Mouse (Mus musculus) ZHBTc4 (cell line): Measurements from ENCODE around the gene Dagla.
A peak's percentile ranks its signal among the peaks of the same experiment; 100 is the strongest.

Experiments
- DNase-seq: peaks from one replicate; pipeline ENCODE4 v3.0.0-alpha.2; 2011; ENCODE audit warnings: low read depth, low spot score

The Dagla gene

GRCm38 (mm10) chr19:10307941-10308340 is 3.3 kb upstream of the Dagla start:
- DNase-seq = no peak

DNA sequence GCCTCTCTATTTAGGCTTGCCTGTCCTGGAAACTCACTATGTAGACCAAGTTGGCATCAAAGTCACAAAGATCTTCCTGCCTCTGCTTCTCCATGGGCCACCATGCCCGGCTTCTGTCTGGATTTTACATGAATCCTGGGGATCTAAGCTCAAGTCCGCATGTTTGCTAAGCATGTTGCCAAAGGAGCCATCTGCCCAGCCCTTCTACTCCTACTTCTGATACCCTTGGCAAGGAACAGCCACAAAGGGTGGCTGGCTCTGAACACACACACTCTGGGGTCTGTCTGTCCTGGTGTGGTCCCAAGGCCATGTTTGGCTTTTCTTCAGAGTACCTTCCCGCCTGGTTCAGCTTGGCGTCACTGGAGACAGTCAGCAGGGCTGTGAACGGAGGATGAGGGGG is 2.7 kb upstream of the Dagla start:
- DNase-seq = no peak

DNA sequence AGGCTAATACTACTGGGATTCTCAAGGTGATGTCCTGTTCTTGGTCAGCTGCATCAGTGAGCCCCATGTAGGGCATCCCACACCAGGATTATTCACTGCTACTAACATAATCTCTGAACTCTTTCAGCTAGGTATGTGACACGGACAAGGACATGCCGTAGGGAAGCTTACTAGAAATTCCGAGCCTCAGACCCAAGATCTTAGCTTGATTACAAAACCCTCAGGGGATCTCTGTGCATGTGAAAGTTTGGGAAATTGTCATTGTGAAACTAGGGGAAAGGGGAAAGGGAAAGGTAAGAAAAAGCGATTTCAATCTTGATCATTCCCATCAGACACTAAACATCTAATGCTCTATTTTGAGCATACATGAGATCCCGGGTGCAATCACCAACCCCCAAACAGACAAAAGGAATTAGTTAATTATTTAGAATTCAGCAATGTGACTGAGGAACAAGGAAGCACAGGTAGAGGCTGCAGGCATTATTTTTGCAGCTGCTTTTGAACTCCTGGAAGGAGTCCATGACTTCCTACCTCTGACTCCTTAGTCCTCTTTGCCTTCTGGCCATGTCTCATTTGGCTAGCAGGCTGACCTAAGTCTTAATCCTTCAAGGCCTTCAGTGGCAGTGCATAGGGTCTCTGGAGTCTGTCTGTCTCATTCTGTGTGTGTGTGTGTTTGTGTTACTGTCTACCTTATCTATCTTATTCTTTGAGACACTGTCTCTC is 2.0 kb upstream of the Dagla start:
- DNase-seq = no peak

DNA sequence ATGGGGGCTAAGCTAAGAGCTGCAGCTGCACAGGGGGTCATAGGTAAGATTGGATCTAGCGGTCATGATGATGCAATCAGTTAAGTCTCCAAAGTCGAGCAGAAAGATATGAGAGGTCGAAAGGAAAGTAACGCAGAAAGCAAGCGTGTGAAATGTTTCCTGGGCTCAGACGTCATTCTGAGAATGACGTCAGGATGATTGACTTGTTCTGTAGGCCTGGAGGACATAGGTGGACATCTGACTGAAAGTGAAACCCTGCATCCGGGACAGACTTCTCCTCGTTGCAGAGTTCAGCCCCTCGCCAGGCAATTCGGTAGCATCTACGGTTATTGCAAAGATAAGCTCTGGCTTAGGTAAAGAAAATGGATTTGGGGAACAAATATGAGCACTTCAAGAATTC is 963 bp upstream of the Dagla start:
- DNase-seq = no peak

DNA sequence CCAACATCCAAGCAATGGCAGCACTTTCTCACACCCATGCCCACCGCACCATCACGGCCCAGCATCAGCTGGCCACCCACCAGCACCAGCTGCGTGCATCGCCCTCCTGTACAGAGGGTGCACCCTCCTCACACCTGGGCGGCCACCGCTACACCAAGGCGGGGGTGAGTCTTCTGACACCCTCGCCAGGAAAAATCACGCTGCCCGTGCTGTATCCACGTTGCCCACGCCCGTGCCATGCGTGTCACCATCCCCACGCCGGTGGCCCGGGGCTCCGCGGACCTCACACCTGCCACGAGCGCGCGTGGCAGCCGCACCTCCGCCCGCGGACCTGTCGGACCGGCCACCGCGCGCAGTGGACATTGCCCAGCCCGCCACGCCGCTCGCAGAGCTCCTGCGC is 282 bp downstream of the Dagla start:
- DNase-seq = no peak

GRCm38 (mm10) chr19:10302852-10303251 is 1.8 kb downstream of the Dagla start:
- no peak for DNase-seq

DNA sequence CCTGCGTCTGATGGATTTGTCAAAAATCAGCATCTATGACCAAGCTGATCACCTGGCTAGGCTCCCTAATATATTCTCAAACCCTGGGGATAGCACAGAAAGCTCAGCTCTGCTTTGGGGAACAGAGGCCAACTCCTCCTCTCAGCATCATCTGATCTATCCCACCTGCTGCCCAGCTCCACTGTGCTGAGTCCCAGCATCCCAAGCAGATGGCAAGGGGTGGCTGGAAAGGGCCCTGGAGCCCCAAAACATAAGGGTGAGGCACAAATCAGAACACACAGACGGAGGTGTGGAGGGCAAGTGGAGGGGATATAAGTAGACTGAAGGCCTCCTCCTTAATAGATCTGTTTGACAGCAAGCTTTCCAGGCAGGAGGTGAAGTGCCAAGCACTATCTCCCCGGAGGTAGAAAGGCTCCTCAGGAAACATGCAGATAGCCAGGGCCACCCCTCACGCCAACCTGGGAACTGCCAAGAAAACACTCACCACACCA is 2.8 kb downstream of the Dagla start:
- DNase-seq = no peak

DNA sequence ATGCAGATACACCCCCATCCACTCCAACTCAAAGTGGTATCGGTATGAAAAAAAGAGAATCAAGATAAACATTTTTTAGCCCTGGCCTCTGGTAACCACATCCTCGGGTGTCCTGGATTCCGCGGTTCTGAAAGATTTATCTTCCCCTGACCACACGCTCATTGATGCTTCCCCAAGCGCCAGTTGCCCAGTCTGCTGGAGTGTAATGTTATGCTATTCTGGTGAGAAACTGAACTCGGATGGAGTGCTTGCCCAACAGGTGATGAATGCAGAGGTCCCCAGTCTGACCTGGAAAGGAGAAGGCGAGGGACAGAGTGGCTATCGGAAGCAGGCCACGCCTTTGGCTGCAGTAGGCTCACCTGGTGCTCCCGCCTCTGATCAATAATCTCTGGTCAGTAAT is 3.4 kb downstream of the Dagla start:
- no peak for DNase-seq

- DNase-seq = no peak
Measured at GRCm38 (mm10) chr19:10300809-10301208, 3.9 kb downstream of the Dagla start.

DNA sequence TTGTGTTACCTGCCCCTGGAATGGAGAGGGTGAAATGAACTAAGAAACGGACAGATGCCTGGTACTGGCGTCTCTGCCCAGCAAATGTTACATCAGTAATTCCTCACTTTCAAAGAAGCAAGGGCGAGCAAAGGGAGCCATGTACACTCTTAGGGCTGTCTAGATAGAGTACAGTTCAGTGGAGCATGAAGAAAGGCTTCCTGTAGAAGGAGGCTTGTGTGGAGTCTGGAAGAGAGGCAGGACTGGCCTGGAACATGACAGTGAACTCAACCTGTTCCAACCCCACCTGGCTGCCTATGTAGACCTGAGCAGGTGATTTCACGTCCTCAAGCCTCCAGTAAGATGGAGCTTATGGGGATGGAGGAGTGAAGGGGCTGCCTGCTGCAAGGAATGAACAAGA is 6.4 kb downstream of the Dagla start:
- no peak for DNase-seq

GRCm38 (mm10) chr19:10297041-10297503 is 7.6 kb downstream of the Dagla start:
- peak; percentile 46 for DNase-seq

- no peak for DNase-seq
Measured at GRCm38 (mm10) chr19:10296306-10296705, 8.4 kb downstream of the Dagla start.

DNA sequence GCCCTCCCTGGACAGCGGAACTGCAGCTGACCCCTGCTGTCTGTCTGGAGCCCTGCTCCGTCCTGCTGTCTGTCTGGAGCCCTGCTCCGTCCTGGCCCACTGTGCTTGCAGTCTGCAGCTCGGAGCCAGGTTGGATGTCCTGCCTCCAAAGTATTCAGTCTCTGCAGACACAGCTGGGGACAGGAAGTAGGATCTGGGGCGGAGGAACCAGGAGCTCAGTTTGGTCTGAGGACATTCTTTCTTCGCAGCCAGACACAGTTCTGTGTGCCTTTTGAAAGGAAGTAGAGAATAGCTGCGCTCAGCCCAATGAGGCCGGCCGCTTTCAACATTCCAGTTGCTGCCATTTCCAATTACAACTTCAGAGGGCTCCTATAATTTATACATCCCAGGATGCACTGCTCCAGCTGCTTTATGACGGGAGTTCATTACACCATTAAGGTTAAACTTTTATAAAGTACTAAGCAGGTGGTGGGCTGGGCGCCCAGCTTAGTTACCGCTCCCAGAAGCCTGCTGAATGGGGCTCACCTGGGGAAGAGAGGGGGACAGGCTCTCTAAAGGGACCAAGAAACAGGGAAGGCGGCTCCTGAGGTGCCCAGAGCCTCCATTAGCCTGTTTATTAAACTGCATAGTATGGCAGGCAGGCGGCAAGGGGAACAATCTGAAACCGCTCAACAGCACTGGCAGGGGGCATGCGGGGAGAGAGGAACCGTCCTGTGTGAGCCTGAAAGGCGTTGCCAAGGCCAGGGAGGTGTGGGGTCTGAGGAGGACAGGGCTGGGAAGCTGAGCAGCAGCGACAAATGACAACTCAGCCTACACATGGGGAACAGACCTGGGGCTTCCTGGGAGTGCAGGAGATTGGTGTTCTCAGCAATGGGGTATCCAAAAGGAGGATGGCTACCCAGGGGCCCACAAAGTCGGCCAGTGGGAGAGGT is 9.8 kb downstream of the Dagla start:
- DNase-seq = peak; percentile 73

DNA sequence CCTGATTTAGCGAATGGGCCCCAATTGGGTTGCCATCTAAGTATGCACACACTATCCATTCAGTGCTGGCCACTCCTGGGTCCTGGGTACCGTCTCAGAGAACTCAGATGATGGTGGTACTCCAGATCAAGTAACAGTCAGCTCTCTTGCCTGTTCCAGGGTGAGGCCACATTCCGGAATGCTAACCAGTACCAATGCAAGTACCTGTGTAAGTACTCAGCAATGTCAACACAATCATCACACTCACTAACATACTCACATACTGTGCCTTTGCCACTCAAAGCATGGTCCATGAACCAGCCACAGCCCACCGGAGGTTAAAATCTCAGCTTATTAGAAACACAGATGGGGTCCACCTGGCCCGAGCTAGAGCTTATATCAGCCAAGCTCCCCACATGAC is 10.7 kb downstream of the Dagla start:
- no peak for DNase-seq

GRCm38 (mm10) chr19:10291896-10292490 is 12.7 kb downstream of the Dagla start:
- no peak for DNase-seq

DNA sequence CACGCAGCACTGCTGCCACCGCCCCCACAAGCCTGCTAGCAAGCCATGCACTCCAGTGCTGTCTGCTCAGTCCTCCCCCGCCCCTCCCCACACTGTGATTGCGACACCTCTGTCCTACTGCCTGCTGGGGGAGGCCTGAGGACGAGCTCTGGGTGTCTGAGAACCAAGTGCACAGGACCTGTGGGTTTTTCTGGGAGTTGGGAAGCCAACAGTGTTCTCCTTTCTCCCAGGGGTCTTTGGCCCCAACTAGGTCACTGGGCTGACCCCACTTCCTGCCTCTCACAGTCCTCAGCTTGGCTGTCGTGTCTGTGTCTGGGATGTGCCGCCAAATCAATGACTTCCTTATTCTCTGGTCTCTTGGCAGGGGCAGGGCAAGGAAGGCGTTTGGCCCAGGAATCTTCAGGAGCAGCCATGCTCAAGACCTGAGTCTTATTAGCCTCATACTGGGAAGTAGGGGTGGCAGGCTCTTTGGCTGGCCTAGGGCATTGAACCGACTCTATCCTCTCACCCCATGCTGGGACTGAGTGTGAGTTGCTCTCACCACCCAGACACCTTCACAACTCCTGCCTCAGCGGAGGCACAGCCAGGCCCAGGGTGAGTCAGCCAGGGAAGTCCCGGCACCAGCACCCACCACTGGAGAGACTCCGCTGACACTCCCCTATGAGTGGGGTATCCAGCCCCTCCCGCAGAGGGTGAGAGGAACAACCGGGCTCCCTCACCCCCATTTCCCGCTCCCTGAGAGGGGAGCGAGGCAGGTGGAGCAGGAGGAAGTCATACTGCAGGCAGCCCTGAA is 14.3 kb downstream of the Dagla start:
- no peak for DNase-seq

- no peak for DNase-seq
Measured at GRCm38 (mm10) chr19:10289609-10290150, 15.0 kb downstream of the Dagla start.

- DNase-seq = no peak
Measured at GRCm38 (mm10) chr19:10288125-10289040, 16.3 kb downstream of the Dagla start.

GRCm38 (mm10) chr19:10286458-10286872 is 18.2 kb downstream of the Dagla start:
- no peak for DNase-seq
